Mouse (Mus musculus) layer of hippocampus, adult 11-12 months (tissue): ENCODE measurements around the gene Tgds.
A peak's percentile ranks its signal among the peaks of the same experiment; 100 is the strongest.
"Not testable (repeated sequence)": the region's sequence is repeated elsewhere in the genome, so short reads cannot be mapped to it uniquely, and the experiment has no call there.

Experiments used
- DNase-seq: peaks from one replicate; pipeline ENCODE4 v3.0.0; 2022; ENCODE audit warnings: low spot score

Gene Tgds

GRCm38 (mm10) chr14:118132642-118132977 is at the start of gene Tgds:
Gene Tgds, minus strand, starts transcription at chr14:118132755.
- DNase-seq: peak; percentile 100

GRCm38 (mm10) chr14:118180711-118181177 is 48.2 kb upstream of the Tgds start:
- DNase-seq: peak; percentile 26

- no peak for DNase-seq
Measured at GRCm38 (mm10) chr14:118180117-118180557, 47.6 kb upstream of the Tgds start.

- DNase-seq: no peak
Measured at GRCm38 (mm10) chr14:118179701-118180100, 47.1 kb upstream of the Tgds start.

- no peak for DNase-seq
Measured at GRCm38 (mm10) chr14:118179251-118179650, 46.7 kb upstream of the Tgds start.

GRCm38 (mm10) chr14:118175694-118176085 is 43.1 kb upstream of the Tgds start:
- DNase-seq: no peak

- DNase-seq: no peak
Measured at GRCm38 (mm10) chr14:118175071-118175693, 42.6 kb upstream of the Tgds start.

GRCm38 (mm10) chr14:118173590-118174203 is 41.1 kb upstream of the Tgds start:
- no peak for DNase-seq

- no peak for DNase-seq
Measured at GRCm38 (mm10) chr14:118168776-118169175, 36.2 kb upstream of the Tgds start.

GRCm38 (mm10) chr14:118162640-118163039 is 30.1 kb upstream of the Tgds start:
- DNase-seq: no peak

GRCm38 (mm10) chr14:118161751-118162150 is 29.2 kb upstream of the Tgds start:
- DNase-seq: no peak

GRCm38 (mm10) chr14:118157146-118157545 is 24.6 kb upstream of the Tgds start:
- DNase-seq: peak; percentile 58

- DNase-seq: no peak
Measured at GRCm38 (mm10) chr14:118156740-118157139, 24.2 kb upstream of the Tgds start.

- DNase-seq: not testable (repeated sequence)
Measured at GRCm38 (mm10) chr14:118156056-118156455, 23.5 kb upstream of the Tgds start.

- DNase-seq: no peak
Measured at GRCm38 (mm10) chr14:118152294-118152651, 19.7 kb upstream of the Tgds start.

- DNase-seq: no peak
Measured at GRCm38 (mm10) chr14:118151651-118152293, 19.2 kb upstream of the Tgds start.

GRCm38 (mm10) chr14:118150656-118151551 is 18.3 kb upstream of the Tgds start:
- DNase-seq: no peak

- DNase-seq: no peak
Measured at GRCm38 (mm10) chr14:118148554-118148953, 16.0 kb upstream of the Tgds start.

GRCm38 (mm10) chr14:118148046-118148445 is 15.5 kb upstream of the Tgds start:
- DNase-seq: no peak

GRCm38 (mm10) chr14:118142283-118142682 is 9.7 kb upstream of the Tgds start:
- no peak for DNase-seq

GRCm38 (mm10) chr14:118137487-118137886 is 4.9 kb upstream of the Tgds start:
- peak; percentile 26 for DNase-seq

GRCm38 (mm10) chr14:118136744-118137452 is 4.3 kb upstream of the Tgds start, which contains the start of gene Gpr180:
Gene Gpr180, plus strand, starts transcription at chr14:118137158.
- peak; percentile 97 for DNase-seq
